Mouse (Mus musculus): ENCODE measurements around the gene Snrnp70.

GRCm38 (mm10) chr7:45421194-45421593 lies 25.7 kb upstream of the Snrnp70 start:
- no peak for TF ChIP-seq POLR2A (IDR thresholded peaks at IDR 0.05; ENCODE audit: extremely low read depth, insufficient read depth, low read length)
- no peak for TF ChIP-seq CTCF (IDR thresholded peaks at IDR 0.05; ENCODE audit: extremely low read depth, insufficient read depth, low read length)

Measured in cortical plate, adult 2 months (tissue).